Mouse (Mus musculus) heart, postnatal 25 days (tissue): ENCODE results near the gene Atm. TPM values are rescaled to one million over a fixed set of nuclear protein-coding genes. Genes with fewer than 3 reads are reported as not detected.

ENCODE experiments used
- DNase-seq: peaks from one replicate; pipeline ENCODE4 v3.0.0; 2022; ENCODE audit warnings: low spot score
- intact Hi-C: fragments of 180-260 bp; cut with DNase I; formaldehyde crosslinking; loops from one replicate; pipeline ENCODE4 v1.15.1; 2025
- total RNA-seq, 2 experiments: library from RNA; stranded (reverse); gene quantifications; 2 replicates each; pipeline ENCODE4 v1.2.3; 2021

The Atm gene
- 1 to 10 TPM; 7.9 to 9.3 TPM for total RNA-seq

DNA sequence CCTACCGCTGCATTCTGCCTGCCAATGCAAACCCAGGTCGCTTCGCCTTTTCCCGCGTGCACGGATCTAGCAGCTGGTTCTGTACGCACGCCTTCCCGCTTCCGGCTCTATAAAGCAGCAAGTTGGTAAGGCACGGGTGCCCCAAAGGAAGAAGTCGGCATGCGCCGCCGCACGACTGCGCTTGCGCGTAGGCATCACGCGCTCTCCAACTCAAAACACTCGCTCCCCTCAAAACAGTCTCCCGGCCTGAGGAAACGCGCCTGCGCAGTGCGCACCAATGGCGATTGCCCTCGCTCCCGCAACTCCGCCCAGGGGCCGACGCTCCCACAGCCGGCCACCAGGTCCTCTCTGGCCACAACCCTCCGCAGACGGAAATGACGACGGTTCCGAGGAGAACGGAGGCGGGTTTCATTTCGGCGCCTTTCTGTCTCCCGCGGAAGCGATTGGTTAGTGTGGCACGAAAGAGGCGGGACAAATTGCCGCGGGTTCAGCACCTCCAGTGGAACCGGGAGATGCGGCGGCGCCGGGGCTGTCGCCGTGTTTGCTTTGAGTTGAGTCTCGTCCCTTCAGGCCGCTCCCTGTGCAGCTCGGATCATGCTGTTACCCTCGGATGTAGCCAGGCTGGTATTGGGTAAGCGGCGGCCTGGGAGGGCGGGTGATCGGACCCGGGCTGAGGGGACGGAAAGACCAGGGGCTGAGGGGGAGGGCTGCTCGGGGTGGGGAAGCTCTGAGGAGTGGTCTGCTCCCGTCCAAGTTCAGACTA, at the start of gene Atm, which contains the start of gene Npat:
TSS of gene Atm (minus strand) at position 183 of the 763 bp plus-strand sequence.
TSS of gene Npat (plus strand) at position 490 of the 763 bp plus-strand sequence.
- intact Hi-C loops = loop anchor here (2.0 to 5.0 kb wide), 2 partner anchors 131 to 288 kb away; partner anchors contain the start of gene Ddx10
- peak; percentile 99 for DNase-seq

DNA sequence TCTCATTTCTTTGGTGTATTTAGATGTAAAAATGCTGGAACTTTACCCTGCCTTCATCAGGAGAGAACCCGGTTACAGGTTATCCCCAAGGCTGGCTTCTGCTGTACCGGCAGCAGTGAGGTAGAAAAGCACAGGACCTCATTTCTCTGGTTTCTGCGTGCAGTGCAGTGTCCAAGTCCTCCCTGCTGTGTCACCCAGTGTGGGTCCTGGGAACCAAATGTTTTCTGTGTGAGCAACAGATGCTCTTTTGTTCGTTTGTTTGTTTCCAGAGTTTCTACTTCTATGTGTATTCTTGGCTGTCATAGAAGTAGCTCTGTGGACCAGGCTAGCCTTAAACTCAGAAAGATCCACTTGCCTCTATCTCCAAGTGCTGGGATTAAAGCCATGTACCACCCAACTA, 45.3 kb upstream of the Atm start:
- intact Hi-C loops = no loop called here
- no peak for DNase-seq

DNA sequence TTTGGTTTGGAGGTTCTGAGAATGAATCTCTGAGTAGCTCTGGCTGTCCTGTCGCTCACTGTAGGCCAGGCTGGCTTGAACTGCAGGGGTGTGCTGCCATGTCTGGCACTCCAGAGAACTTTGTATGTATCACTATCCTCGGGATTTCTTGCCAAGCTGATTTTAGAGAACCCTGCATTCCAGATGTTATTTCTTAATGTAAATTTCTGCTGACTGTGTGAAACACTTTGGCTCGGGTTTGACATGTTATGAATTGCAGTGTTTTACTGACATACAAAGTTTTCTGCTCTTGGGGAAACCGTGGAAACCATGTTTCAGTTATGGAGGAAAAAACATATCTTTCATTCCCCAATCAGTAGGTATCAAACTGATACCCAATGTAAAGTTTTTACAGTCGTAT, 39.2 kb upstream of the Atm start:
- no peak for DNase-seq
- intact Hi-C loops = no loop called here

DNA sequence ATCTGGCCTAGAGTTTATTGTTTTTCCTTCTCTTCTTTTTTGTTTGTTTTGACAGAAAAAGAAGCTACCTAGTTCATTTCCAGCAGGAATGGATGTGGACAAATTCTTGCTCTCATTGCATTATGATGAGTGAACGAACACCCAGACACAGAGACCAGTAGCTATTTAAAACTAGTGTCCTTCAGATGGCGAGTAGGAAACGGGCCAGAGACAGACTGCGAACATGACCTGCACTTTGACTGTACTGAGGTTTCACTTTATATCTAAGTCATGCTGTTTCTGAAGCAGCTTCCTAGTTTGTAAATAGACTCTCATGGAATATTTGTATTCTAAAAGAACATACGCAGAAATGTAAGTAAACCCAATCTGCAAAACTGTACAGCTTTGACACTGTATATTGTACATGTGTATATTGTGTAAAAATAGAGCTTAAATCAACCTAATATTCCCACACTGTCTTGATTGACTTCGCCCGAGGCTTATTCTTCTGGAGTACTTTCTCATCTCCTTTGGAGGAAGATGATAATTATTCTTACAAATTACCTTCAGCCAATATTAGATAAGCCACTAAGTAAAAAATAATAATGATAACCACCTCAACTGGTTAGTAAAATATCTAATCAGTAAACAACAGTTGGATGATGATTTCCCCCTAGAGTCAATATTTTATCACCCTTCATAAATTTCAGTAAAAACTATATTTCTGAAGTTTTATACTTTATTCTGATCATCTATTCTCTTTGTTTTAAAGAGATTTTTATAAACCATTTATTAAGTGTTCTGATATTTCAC, 36.2 kb upstream of the Atm start:
- intact Hi-C loops = no loop called here
- no peak for DNase-seq

DNA sequence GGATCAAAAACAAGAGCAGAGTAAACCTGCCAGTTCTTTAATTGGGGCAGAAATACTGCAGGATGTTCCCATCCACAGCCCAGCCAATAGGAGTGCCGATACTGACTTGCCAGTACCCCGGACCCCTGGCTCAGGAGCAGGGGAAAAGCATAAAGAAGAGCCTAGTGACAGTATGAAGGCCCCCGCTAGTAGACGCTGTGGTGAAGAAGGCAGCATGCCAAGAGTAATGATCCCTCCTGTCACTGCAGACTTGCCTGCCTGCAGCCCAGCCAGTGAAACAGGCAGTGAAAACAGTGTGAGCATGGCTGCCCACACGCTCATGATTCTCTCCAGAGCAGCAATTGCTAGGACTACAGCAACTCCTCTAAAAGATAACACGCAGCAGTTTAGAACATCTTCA, 34.1 kb upstream of the Atm start:
- intact Hi-C loops = no loop called here
- DNase-seq = no peak

DNA sequence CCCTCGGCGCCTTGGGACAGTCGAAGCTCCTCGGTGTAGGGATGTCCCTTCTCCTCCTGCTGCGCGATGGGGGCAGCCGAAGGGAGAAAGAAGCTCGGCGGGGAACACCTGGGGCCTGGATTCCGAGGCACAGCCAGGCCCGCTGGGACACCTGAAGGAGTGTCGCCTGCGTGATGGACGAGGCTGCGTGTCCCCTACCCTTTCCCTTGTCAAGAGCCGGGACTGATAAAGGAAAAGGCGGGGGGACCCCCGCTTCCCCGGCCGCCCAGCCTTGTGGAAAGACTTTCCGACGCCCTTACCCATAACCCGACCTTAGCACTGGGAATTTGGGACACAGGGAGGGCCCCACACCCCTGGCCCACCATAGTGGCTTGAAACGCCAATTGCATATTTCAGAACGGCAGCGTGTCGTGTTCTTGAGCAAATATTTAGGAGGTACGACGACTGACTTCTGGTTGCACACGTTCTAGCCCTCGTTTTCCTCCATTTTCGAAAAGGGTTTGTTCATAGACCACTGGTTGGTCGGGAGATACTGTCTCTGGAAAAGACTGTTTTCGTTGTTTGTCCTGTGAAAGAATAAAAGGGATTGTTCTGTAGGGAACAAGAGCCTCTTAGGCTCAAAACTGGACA, 911 bp upstream of the Atm start:
- intact Hi-C loops = loop anchor here (2.0 to 5.0 kb wide), 2 partner anchors 130 to 289 kb away; partner anchors contain the start of gene Ddx10
- no peak for DNase-seq

DNA sequence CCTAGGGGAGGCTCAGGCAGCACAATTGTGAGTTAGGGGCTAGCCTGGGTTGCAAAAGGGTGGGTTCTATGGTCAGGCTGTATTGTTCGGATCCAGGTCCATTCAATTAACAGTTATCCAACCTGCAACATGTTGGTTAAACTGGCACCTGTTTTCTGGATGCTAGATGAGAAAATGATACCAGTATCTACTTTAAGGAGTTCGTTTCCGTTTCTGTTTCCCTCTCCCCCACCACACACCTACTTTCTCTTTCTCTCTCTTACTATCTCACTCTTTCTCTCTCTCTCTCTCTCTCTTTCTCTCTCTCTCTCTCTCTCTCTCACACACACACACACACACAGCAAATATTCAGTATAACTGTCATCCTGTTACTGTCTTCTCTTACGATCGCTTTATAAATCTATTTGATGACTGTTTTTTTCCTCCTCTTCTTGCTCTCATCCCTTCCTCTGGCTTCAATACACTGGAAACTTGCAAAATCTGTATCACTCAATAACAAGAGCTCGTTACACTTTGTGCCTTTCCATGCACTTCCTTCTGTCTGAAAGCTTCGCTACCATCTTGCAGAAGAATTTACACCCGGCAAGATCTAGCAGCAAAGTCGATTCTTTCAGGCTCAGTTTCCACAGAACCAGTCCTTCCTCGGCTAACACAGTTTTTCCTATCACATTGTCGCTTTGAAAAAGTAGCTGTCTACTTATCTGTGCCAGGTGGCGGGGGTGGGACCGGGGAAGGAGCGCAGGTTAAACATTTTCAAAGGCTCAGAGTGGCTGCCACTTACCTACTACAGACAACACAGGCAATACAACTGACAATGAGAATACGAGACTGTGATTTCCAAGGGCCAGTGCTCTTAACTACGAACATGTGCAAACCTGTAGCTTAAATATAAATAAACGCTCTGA, 872 bp downstream of the Atm start:
- no peak for DNase-seq
- intact Hi-C loops = loop anchor here (2.0 to 5.0 kb wide), 2 partner anchors 132 to 287 kb away; partner anchors contain the start of gene Ddx10

DNA sequence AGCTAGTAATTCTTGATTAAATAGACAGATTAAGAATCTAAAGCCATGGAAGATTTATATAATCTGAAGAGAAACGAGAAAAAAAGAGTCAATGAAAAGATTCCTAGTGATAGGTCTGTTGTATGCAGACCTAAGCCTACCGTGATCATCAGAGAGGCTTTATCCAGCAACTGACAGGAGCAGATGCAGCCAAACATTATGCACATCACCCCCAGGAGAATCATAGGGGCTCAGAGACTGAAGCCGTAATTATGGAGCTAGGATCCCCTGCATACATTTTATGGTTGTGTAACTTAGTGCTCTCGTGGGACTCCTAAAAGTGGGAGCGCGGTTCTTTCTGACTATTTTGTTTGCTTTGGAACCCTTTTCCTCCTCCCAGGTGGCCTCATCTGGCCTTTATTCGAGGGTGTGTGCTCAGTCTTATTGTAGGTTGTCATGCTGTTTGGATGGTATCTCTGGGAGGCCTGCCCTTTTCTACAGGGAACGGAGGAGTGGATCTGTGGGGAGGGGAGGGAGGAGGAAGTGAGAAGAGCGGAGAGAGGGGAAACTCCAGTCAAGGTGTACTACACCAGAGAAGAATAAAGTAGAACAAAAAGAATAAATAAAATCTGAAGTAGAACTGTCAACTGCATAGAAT, 19.0 kb downstream of the Atm start:
- intact Hi-C loops = no loop called here
- no peak for DNase-seq

DNA sequence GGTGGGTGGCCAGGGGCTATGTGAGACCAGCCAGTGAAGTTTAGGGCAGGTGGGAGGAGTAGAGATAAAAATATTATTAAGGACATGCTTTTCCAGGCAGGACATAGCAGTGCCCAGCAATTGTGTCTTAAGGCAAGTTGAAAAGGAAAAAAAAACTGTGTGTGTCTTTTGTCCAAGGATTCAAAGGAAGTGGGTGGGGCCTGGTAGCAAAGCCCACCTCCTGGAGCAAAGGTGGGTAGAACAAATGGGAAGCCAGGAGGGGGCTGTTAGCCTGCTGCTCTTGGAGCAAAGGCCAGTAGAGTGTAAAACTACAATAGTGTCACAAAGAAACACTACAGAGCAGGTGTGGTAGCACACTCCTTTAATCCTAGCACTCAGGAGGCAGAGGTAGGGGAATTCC, 22.4 kb downstream of the Atm start:
- intact Hi-C loops = no loop called here
- no peak for DNase-seq

DNA sequence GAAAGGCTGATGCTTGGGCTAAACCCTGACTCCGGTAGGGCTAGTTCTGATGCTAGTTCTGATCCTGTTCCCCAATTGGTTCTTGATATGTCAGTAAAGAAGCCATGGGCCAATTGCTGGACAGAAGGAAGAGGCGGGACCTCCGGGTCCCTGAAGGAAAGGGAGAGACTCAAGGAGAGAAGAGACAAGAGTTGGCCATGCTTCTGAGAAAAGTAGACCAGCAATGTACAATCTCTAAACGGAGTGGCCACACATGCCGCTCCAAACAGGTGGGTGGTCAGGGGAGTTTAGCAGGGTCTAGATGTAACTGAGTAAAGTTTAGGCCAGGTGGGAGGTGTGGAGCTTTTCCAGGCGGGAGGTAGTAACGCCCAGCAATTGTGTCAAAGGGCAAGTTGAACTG, 28.5 kb downstream of the Atm start:
- no peak for DNase-seq
- intact Hi-C loops = no loop called here

DNA sequence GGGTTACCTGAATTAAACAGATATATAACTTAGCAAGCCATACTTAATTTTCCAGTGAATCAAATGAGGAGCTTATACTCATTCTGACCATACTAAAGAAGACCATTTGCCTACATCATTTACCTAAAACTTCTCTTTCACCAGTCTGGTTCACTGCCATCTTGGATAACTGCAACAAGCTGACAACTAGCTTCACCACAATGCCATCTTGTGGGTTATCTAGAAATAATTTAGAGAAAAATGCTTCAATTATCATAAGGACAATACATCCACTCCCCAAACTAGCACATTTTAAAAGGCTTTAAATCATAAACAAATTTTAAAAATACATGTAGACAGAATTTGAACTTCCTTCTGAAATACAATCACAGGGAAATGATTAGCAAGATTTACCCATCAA, 50.7 kb downstream of the Atm start:
- intact Hi-C loops = no loop called here
- DNase-seq = no peak

DNA sequence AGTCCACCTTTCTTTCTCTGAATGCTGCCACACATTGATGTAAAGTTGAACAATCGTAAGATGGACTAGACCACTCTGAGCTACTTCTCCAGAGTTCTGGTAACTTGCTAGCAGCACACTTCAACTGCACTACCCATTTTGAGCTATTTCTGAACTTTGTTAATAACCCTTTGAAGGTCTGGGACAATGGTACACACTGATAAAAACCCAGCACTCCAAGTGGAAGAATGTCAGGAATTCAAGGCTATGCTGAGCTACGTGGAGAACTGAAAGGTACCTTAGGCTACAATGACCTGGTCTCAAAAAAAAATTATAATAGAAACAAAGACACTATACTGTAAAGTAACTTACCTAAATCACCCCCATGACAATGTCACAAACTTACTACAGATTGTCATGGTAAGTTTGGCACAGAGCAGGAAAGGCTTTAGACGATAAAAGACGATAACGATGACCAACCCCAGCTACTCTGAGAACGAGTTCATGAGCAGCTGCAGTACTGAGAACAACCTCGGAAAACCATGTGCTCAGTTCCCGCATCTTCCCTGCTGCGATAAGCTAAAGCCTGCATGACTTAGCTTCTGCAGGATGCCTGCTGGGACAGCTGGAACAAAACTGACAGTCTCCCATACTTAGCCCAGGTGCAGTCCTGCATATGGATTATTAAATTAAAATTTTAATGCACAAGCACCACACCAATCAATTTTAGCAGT, 63.6 kb downstream of the Atm start:
- DNase-seq = no peak
- intact Hi-C loops = no loop called here

DNA sequence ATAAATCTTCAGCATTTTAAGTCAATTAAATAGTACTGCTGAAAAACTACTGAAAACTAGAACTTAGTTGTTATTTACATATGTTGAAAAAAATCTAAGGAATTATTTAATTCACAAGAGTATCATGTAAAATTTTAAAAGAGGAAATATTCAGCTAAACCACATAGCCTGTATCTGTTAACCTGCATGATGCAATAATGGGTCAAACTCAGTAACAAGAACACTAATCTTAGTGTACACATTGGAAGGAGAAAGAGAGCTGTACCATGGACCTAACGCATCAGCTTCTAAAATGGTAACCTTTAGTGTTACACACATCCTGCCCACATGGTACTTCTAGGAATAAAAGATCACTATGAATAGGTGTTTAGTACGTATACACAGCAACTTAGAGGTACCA, 84.5 kb downstream of the Atm start:
- intact Hi-C loops = loop anchor here (5.0 kb wide), 1 partner anchor 195 kb away; no protein-coding TSS in a partner anchor
- no peak for DNase-seq

DNA sequence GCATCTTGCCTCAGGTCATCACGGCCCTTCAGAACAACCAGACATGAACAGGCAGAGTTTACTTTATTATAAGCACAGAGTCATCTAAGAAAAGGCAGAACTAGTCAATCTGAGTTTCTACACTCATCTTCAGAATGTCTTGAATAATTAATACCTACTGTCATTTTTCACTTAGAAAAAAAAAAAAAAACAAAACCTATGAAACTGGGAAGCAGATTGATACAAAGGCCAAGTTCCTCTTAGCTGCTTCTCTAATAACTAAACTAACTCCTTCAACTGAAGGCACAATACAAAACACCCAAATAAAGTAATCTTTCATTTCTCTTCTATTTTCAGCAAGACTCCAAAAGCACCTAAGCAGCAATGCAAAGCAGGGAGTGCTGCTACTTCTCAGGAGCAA, 85.9 kb downstream of the Atm start:
- DNase-seq = no peak
- intact Hi-C loops = loop anchor here (5.0 kb wide), 1 partner anchor 193 kb away; no protein-coding TSS in a partner anchor

DNA sequence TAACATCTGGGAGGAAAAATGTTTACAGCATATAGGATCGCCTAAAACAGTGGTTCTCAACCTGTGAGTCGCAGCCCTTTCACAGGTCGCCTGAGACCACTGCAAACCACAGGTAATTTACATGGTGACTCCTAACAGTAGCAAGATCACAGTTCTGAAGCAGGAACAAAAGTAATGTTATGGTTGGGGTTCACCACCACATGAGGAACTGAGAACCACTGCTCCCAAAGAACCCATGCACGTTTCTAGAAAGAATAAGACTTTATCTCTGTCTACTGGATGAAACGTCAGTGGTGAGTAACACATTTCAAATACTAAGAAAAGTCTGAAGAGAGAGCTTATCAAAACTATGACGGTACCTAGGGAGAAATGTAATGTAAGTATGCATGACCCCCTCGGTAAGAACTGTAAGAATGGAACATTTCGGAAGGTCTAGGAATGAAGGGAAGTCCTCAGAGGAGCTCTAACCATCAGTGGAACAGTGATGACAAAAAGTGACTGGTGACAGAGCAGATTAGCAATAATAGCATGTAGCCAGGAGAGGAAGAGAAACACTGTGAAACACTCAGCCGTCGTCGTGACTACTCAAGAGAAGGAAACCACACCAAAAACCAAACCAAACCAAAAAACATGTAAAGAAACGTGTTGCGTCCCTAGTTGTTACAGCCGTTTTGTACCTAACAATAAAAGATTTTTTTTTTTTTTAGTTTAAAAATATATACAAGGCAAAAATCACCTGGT, 100.5 kb downstream of the Atm start:
- intact Hi-C loops = no loop called here

DNA sequence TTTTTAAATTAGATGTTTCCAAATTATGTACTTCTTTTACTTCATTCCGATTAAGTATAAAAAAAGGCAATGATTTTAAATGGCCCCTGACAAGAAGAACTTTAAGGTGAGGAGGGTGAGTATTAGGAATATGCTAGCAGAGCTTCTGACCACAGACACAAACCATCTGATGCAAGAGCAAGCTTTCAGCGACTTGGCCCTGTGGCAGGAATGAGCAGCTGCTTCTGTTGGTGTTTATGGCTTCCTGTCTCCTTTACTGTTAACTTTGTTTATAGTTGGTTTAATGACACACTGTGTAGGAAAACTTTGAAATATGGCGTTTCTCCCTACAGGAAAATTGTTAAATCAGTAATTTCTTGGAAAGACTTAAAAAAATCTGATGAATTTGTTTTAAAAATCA, 108.9 kb downstream of the Atm start:
- DNase-seq = no peak

More for the DNA sequence above, 100.5 kb downstream of the Atm start:
- DNase-seq = no peak

DNA sequence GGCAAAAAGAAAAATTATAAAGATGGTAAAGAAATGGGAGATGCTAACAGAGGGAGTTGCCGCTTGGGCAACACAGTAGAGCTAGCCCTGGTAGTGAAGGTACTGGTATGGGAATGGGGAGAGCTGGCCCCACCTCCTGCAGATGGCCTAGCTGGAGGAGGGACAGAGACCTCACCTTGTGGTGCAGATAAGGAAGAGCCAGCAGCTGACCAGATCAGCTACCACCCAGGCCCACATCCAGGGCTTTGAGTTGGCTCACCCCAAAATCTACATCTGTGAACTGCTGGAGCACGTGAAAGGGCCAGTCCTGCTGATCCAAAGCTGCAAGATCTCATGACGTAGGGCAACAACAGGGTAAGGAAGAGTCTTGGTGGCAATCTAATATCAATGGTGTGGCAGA, 109.8 kb downstream of the Atm start:
- intact Hi-C loops = no loop called here

More for the DNA sequence above, 108.9 kb downstream of the Atm start:
- intact Hi-C loops = no loop called here

More for the DNA sequence above, 109.8 kb downstream of the Atm start:
- no peak for DNase-seq
